Mouse (Mus musculus) 416B (cell line): ENCODE results near the gene Agfg1.

ENCODE experiments used
- DNase-seq: peaks from one replicate; pipeline ENCODE4 v3.0.0; 2011; ENCODE audit warnings: low read depth

The Agfg1 gene

DNA sequence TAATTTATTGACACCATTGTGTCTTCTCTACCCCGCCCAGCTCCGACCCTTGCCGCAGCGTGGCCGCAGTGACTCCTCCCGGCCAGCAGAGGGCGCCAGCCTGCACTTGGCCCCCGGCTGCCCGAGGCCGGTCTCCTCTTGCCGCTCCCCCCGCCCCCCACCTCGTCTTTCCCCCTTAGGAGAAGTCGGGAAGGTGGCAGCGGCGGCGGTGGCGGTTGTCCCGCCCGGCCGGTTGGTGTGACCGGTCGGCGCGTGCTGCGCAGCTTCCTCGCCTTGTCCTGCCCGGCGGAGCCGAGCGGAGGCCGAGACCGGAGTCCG lies at the start of gene Agfg1:
Gene Agfg1 (plus strand): TSS at position 188 of the 318 bp plus-strand sequence.
- peak; percentile 92 for DNase-seq

DNA sequence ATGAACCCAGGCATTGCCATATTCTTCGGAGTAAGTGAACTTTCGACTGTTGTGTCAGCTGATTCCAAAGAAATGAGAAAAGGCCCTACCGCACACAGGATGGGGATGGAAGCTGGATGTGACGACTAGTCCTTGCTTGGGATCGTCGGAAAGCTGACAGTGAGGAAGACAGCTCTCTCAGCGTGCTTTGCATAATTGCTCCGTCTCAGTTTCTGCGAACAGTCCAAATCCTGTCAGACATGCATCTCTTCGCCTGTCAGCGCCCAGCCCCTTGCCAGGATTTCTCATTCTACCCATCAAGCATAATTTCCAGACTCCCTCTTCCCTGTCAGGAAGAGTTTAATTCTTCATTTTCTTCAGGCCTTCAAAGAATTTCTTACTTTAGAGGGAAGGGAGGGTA lies 48.2 kb upstream of the Agfg1 start:
- DNase-seq, result no peak

GRCm38 (mm10) chr1:82792238-82792637 lies 47.0 kb upstream of the Agfg1 start:
- peak; percentile 63 for DNase-seq

DNA sequence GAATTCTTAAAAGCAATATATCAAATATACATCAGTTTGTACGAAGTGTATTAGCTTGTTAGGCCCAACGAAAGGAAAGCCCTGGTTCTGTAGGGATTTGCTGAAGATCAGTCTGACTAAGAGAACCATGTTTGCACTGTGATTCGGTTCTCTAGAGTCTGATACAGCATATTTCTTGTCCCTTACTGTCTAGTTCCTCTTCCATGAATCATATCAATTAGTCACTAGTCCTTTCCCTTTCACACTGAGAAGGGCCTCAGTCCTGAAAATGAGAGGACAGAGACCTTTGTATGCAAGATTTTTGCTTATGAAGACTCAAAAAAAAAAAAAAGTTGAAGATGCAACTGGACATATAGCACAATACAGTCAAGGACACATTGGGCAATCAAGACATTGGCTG lies 46.2 kb upstream of the Agfg1 start:
- peak; percentile 52 for DNase-seq

- no peak for DNase-seq
These were observed 45.3 kb upstream of the Agfg1 start for GRCm38 (mm10) chr1:82793986-82794385.

DNA sequence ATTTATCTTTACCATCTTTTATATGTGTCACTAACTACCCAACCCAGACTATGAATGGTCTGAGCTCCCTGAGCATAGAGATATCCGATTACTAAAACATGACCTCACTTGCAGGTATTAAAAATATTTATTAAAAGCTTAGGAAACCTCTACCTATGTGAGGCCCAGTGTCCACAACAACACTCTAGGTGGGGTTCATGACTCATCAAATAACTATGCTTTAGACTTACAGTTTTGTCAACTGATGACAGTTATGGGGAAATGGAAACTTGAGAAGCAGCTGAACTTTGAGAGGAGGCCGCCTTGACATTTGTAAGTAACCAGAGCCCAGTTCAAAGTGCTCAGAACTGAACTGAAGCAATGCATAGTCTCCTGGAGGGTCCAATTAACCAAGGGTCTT lies 44.1 kb upstream of the Agfg1 start:
- peak; percentile 75 for DNase-seq

GRCm38 (mm10) chr1:82795702-82796443 lies 43.4 kb upstream of the Agfg1 start:
- peak; percentile 53 for DNase-seq

DNA sequence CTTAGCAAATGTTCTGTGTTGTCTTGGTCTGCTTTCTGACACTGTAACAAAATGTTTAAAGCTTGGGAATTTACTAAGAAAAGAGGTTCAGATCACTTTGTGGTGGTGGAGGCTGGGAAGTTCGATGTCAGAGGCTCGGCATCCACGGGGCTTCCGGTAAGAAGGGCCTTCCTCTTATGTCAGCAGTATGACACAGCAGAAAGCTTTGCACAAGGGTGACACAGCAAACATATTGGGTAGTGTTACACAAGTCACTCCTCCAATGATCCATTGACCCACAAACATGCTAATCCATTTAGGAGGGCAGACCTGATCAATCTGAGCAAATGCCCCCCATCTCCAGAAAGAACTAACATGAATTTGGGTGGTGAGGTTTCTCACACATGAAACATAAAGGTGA lies 42.2 kb upstream of the Agfg1 start:
- DNase-seq, result peak; percentile 56

DNA sequence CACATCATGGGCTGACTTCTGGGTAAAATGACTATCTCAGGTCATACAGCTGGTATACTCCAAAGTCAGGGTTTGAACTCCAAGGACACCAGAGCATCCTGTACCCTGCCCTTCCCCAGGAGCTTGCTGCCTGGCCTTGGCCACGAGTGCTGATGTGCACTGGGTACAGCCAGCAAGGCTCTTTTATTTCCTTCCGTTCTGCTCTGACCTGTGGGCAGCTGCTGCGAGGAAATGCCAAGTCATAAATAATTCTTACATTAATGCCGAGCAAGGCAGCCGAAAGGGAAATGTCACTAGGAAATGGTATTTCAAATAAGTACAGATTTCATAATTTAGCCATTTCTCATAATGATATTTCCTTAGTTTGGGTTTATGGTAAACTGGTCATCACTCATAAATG lies 41.0 kb upstream of the Agfg1 start:
- peak; percentile 67 for DNase-seq

GRCm38 (mm10) chr1:82798922-82799321 lies 40.4 kb upstream of the Agfg1 start:
- DNase-seq, result peak; percentile 64

DNA sequence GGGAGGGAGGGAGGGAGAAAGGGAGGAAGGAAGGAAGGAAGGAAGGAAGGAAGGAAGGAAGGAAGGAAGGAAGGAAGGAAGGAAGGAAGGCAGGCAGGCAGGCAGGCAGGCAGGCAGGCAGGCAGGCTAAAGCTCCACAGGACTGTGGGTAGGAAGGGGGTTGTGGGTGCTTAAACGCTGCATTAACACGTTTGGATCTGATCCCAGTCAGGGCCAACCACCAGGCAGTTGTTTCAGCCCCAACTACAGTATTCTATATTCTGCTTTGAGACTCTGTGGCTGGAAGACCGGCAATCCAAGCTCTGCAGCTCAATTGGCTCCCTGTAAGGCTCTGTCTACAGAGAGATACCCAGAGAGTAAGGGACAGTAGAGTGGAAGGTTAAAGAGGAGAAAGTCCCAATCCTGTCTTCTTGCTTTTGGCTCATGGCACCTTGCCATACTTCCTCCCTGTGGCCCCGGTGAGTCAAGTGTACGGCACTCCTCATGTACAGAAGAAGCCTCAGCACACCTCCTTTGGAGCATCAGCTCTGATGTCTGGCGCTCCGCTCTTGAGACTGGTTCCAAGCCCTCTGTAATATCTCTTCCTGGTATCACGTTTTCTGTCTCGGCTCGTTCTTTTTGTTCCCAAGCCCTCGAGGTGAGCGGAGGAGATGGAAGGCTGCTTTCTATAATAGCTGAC lies 38.0 kb upstream of the Agfg1 start:
- DNase-seq, result no peak

DNA sequence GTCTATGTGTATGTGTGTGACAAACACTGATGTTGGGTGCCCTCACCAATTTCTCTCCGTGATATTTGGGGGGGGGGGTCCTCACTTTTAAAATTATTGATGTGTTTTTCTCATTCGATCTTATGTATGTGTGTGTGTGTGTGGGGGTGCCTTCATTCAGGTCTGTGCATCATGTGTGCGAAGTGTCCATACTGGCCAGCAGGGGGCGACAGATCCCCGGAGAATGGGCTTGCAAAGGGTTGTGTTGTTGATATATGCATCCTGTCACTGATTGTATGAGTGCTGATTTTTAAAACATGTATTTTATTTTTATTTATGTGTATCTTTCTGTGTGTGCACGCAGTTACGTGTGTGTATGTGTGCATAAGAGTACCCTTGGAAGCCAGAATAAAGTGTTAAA lies 35.7 kb upstream of the Agfg1 start:
- peak; percentile 74 for DNase-seq

DNA sequence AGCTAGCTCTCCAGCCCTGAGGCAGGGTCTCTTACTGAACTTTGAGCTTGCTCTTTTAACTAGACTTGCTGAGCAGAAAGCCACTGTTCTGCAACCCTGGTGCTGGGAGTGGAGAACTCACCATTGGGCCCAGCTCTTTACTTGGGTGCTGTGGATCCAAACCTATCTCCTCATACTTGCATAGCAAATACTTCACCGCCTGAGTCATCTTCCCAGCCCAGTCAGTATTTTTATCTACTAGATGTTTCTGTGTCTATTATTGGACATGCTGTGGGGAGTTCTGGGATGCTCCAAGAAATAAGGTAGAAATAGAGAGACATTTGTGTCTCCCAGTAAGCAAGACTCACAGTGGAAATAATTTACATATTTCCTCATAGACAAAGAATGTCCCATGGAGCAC lies 35.2 kb upstream of the Agfg1 start:
- no peak for DNase-seq

GRCm38 (mm10) chr1:82806391-82806790 lies 32.9 kb upstream of the Agfg1 start:
- no peak for DNase-seq

DNA sequence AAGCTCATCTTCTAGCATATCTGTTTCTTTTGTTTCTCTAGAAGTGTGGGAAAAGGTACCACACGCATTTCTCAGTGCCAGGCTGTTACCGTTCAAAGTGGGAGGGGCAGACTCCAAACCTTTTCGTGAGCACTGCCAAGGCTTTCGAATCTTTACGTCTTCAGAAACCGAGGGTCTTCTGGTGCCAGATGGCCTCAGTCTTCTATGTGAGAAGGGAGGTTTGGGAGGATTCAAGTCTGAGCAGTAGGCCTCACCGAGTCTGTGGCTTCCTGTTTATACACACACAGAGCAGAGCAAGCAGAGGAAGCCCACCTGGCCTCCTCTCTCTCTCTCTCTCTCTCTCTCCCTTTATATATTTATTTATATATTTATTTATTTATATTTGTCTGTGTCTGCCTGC lies 32.1 kb upstream of the Agfg1 start:
- DNase-seq, result no peak

GRCm38 (mm10) chr1:82808564-82808963 lies 30.7 kb upstream of the Agfg1 start:
- DNase-seq, result no peak

GRCm38 (mm10) chr1:82811766-82812165 lies 27.5 kb upstream of the Agfg1 start:
- DNase-seq, result no peak

DNA sequence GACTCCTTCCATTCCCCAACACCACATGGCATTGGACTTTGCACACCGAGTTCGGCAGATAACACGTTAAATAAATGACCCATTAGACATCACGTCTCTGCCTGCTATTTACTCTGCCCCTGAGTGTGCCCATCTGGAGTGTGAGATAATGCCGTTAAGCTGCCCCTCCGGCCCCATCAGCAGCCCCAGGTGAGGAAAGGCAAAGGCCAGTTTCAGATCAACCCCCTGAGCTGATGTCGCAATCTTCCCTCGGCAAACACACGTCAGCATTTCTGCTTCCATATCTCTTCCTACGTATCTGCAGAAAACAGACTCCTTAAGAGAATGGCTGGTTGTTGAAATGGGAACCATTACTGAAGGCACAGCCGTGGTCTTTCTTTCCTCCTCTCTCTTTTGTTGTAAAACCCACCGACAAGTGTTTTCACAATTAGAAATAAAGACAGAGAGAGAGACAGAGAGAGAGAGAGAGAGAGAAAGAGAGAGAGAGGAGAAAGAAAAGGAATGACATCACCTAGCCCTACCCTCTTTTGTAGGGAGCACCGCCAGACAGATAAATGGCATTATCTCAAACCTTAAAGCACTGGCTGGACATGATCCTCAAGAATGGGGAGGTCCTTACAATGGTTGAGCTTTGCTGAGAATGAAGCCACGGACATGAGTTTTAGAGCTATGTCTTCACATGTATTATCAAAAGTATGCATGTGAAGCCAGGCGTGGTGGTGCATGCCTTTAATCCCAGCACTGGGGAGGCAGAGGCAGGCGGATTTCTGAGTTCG lies 23.2 kb upstream of the Agfg1 start:
- DNase-seq, result peak; percentile 90

DNA sequence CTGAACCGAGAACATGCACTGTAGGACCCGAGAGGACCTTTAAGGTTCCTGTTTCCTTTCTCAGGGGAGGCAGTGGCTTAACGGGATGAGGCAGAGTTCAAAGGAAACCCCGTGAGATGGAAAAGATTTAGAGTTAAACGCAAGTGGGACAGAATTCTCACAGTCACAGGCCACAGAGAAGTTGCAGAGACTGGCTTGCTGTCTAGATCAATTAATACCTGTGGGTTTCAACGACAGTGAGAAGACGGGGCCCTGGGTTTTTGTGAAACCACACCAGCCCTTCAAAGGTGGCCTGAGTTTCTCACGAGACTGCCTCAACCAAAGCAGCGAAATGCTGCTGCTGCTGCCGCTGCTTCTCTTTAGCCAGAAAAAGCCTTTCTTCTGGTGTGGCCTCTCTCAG lies 19.9 kb upstream of the Agfg1 start:
- no peak for DNase-seq

DNA sequence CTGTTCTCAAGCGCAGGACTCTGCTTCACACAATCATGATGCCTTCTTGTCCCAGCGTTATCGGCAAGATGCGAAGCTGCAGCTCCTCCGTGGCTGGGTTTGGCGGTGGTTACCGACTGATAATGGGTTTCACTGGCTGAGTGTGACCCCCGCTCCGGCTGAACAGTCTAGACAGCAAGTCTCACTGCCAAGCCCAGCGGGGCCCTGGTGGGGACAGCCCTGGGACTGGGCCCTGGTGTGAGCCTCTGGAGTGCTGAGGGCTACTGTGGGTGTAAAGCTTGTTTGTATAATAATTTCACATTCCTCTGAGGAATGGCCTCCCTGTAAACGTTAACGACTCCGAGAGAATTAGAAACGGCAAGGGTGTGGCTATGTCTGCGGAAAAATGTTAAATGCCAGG lies 19.1 kb upstream of the Agfg1 start:
- no peak for DNase-seq

DNA sequence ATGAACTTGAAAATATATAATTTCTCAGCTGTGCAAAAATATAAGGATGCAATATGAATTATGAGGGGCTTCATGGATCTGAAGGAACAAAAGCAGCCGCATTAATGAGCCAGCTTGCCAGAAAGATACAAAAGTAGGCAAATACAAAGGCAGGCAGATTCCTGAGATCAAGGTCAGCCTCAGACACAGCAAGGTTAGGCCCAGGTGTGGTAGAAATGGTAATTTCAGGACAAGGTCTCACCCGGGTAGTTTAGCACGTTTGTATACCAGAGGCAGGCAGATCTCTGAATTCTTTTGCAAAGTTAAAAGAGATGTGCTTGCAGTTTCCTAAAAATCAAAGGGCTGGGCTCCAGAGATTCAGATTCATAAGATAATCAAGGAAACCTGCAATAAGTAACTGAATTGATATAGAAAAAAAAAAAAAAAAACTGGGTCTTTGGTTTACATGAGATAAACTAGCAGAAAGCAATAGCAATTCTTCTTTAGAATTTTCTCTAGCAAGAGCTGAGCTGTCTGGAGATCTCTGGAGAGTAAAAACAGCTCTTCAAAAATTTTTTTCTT lies 18.6 kb upstream of the Agfg1 start:
- DNase-seq, result no peak

- DNase-seq, result no peak
These were observed 17.4 kb upstream of the Agfg1 start for GRCm38 (mm10) chr1:82821846-82822245.

GRCm38 (mm10) chr1:82824147-82824546 lies 15.1 kb upstream of the Agfg1 start:
- no peak for DNase-seq
